Mouse (Mus musculus) skeletal muscle tissue, adult 2 months (tissue): ENCODE results near the gene Sds.

Experiments
- DNase-seq: peaks from one replicate; pipeline ENCODE4 v3.0.0-alpha.2; 2012; ENCODE audit warnings: low read depth, low spot score

Sds gene

DNA sequence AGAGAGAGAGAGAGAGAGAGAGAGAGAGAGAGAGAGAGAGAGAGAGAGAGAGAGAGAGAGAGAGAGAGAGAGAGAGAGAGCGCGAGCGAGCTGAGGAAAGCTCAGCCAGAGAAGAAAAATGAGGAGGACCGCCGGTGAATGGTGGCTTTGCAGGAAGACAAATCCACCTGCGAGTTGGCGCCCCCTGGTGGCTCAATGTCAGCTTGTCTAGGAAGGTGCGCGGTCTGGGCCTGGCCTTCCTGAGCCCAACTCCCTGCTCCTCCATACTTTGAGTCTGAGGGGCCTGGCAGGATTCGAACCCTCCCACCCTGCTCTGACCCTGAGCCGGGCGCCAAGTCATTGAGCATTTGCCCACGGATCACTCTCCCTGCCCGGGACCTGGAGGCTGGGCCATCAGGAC is 35.6 kb upstream of the Sds start:
- peak; percentile 46 for DNase-seq

DNA sequence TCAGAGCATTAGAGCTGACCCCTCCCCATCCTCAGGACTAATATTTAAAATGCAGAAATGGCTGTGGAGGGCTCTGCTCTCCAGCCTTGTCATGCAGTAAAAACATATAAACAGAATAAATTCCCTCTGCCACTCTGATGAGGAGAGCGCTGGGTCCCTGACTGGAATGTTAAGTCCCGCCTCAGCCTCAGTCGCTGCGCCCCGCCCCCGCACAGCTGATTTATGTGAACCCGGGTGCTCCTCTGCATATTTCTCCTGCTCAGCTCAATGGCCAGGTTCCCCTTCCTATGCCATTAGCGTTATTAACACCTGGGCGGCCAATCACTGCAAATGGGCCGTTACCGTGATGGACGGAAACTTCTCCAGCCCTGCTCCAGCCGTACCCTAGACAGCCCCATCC is 29.0 kb upstream of the Sds start:
- DNase-seq = no peak

DNA sequence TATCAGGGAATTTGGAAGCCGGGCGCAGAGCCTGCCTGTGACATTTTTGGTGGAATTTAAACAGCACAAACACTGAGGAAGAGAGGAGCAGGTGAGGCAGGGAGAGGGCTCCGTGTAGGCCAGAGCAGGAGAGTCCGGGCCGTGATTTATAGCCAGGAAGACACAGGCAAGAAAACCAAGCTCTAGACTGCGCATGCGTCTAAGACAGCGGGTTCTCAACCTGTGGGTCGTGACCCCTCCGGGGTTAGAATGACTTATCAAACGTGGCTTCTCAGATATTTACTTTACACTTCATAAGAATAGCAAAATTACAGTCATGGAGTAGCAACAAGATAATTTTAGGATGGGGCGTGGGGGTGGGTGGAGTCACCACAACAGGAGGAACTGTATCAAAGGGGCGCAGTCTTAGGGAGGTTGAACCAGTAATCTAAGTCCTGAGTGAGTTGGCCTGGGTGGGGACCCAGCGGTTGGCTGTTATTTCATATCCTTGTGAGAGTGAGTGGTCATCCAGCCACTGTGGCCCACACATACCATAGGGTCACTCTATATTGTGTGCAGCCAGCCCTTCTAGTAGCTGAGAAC is 21.5 kb upstream of the Sds start:
- no peak for DNase-seq

DNA sequence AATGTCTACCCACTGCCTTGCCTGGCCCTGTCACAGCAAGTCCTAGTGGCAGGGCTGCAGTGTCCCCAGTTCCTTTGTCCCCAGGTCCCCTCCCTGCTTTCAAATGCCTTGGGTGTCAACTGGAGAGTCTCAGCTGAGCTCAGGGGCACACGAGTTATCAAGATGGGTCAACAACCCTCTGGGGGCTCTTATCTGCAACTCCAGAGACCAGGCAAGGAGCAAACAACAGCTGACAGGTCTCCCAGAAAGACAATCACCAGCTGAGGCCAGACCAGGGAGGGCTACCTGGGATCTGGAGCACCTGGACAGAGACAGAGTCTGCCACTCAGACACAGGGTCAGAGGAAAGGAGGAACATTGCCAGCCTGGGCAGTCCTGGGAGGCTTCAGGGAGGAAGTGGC is 20.1 kb upstream of the Sds start:
- no peak for DNase-seq

- no peak for DNase-seq
These were observed 19.3 kb upstream of the Sds start for GRCm38 (mm10) chr5:120456841-120457554.

- peak; percentile 21 for DNase-seq
These were observed 18.7 kb upstream of the Sds start for GRCm38 (mm10) chr5:120457628-120458027.

GRCm38 (mm10) chr5:120459133-120459532 is 17.2 kb upstream of the Sds start:
- no peak for DNase-seq

DNA sequence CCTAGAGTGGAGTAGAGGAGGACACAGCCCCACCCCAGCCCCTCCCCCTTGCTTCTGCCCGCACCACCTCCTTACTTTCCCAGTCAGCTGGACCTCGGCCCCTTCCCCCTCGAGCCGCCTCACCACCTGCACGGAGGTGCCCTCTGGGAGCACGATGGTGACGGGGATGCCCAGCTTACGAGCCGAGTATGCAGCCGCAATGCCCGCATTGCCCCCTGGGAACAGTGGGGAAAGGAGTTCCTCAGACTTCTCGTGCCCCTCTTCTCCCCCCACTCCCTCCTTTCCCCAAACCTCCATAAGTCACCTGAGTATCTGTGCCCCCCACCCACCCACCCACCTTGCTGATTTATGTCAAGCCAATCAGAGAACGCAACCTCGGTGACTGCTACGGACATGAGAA is 14.4 kb upstream of the Sds start:
- DNase-seq = no peak

GRCm38 (mm10) chr5:120464321-120464720 is 12.0 kb upstream of the Sds start:
- no peak for DNase-seq

- DNase-seq = no peak
These were observed 11.3 kb upstream of the Sds start for GRCm38 (mm10) chr5:120465062-120465461.

- peak; percentile 14 for DNase-seq
These were observed 10.5 kb upstream of the Sds start for GRCm38 (mm10) chr5:120465860-120466259.

GRCm38 (mm10) chr5:120467026-120467425 is 9.3 kb upstream of the Sds start:
- no peak for DNase-seq

DNA sequence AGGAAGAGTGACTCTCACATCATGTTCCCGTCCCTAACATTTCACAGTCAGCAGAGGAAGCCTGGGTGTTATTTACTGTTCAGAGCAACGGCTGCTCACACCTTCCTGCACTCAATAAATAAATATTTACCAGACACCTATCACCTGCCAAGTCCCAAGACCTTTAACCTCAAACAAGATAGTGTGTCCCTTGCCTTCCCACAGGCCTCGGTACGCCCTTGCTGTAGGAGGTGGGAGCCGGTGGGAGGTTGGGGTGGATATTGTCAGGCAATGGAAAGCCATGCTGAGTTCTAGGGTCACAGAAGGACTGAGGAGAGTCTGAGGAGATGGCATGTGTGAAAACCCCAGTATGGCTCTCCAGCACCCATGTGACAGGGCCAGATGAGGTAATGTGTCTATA is 8.0 kb upstream of the Sds start:
- no peak for DNase-seq

DNA sequence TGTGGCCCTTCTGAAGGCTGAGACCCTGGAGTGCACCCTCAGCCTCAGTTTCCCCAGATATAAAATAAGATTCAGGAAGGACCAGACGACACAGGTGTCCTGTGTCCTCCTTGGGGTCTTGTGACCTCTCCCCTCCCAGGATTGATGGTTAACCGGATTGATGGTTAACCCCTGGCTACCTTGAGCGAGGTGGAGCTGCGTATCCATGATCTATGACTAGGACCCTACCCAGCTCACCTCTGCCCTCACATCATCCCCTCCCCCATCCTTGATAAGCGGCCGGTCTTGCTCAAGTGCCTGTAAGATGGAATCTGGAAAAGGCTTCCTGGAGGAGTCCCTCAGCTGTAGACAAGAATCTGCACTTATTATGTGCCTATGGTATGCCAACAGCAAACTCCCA is 7.5 kb upstream of the Sds start:
- no peak for DNase-seq

- no peak for DNase-seq
These were observed 4.8 kb upstream of the Sds start for GRCm38 (mm10) chr5:120471538-120471937.

- DNase-seq = no peak
These were observed 3.6 kb upstream of the Sds start, which contains the start of gene Sdsl for GRCm38 (mm10) chr5:120472770-120473169. Gene Sdsl (minus strand): TSS chr5:120472810.

DNA sequence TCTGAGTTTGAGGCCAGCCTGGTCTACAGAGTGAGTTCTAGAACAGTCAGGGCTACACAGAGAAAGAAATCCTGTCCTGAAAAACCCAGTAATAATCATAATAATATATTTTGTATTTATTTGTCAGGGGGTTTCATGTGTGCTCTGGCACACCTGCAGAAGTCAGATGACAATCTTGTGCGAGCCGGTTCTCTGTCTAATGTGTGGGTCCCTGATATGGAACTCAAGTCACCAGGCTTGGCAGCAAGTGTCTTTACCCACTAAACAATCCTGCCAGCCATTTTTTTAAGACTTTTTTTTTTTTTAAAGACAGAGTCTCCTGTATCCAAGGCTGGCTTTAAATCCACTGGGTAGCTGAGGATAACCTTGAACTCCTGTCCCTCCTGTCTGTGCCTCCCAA is 3.0 kb upstream of the Sds start:
- DNase-seq = no peak

- no peak for DNase-seq
These were observed 465 bp upstream of the Sds start for GRCm38 (mm10) chr5:120475861-120476260.

GRCm38 (mm10) chr5:120477993-120478392 is 1.7 kb downstream of the Sds start:
- no peak for DNase-seq

DNA sequence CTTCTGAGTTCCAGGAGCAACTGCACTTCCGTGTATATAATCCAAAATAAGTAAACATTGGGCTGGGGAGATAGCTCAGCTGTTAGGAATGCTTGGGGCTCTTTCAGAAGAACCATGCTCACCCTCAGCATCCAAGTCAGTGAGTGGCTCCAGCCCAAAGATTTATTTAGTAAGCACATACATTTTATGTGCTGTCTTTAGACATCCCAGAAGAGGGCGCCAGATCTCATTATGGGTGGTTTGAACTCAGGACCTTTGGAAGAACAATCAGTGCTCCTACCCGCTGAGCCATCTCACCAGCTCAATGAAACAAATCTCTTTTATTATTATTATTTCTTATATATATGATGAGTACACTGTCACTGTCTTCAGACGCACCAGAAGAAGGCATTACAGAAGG is 3.2 kb downstream of the Sds start:
- DNase-seq = no peak

DNA sequence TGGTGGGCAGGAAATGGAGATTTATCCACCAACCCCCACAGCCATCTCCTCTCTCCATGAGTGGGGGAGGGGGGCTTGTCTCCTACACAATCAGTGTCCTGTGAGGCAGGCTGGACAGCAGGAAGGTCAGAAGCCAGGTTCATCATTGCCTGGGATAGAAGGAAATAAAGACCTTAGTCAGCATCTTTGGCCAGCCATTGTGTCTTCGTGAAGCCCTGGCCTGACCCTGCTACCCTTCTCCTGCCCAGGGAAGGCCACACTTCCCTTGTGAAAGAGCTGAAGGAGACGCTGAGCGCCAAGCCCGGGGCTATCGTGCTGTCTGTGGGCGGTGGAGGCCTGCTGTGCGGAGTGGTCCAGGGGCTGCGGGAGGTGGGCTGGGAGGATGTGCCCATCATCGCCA is 4.9 kb downstream of the Sds start:
- no peak for DNase-seq

DNA sequence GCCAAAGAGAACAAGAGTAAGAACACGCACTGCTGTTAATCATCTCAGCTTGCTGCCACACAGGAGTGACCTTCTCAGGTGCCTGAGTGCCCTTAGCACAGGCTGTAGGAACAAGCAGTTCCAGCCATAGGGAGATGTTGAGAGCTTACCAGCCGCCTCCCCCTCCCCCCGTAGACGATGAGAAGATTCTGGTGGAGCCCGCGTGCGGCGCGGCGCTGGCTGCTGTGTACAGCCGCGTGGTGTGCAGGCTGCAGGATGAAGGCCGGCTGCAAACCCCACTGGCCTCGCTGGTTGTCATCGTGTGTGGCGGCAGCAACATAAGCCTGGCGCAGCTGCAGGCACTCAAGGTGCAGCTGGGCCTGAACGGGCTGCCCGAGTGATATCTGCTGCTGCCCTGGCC is 7.1 kb downstream of the Sds start:
- DNase-seq = no peak

GRCm38 (mm10) chr5:120487844-120488243 is 11.5 kb downstream of the Sds start:
- DNase-seq = no peak
